Mouse (Mus musculus) ovary, adult 18-20 months (tissue): ENCODE data around the gene Apoo.
"Not testable (repeated sequence)": the region's sequence is repeated elsewhere in the genome, so short reads cannot be mapped to it uniquely, and the experiment has no call there.

Source experiments
- DNase-seq: peaks from one replicate; pipeline ENCODE4 v3.0.0; 2022; ENCODE audit warnings: low spot score, mixed read lengths

The Apoo gene

GRCm38 (mm10) chrX:94366670-94367241, at the start of gene Apoo, which contains the start of gene Fam90a1b:
Gene Apoo, plus strand, starts transcription at chrX:94367117.
Gene Fam90a1b, minus strand, starts transcription at chrX:94366777.
- peak; percentile 97 for DNase-seq

- DNase-seq, result no peak
These were observed 45.6 kb upstream of the Apoo start for GRCm38 (mm10) chrX:94321036-94321902.

- not testable (repeated sequence) for DNase-seq
These were observed 23.3 kb upstream of the Apoo start for GRCm38 (mm10) chrX:94343638-94344037.

GRCm38 (mm10) chrX:94365381-94365925, 1.5 kb upstream of the Apoo start:
- no peak for DNase-seq

- no peak for DNase-seq
These were observed 888 bp upstream of the Apoo start for GRCm38 (mm10) chrX:94366029-94366428.

GRCm38 (mm10) chrX:94367248-94367647, 331 bp downstream of the Apoo start:
- no peak for DNase-seq

GRCm38 (mm10) chrX:94378734-94379133, 11.8 kb downstream of the Apoo start:
- DNase-seq, result no peak

GRCm38 (mm10) chrX:94408975-94409374, 42.1 kb downstream of the Apoo start:
- DNase-seq, result no peak

- no peak for DNase-seq
These were observed 53.3 kb downstream of the Apoo start for GRCm38 (mm10) chrX:94420210-94420609.

- no peak for DNase-seq
These were observed 64.8 kb downstream of the Apoo start for GRCm38 (mm10) chrX:94431548-94432375.

GRCm38 (mm10) chrX:94445427-94445826, 78.5 kb downstream of the Apoo start:
- DNase-seq, result not testable (repeated sequence)

GRCm38 (mm10) chrX:94446021-94446420, 79.1 kb downstream of the Apoo start:
- DNase-seq, result not testable (repeated sequence)

GRCm38 (mm10) chrX:94450047-94450881, 83.3 kb downstream of the Apoo start:
- DNase-seq, result not testable (repeated sequence)

- DNase-seq, result no peak
These were observed 92.4 kb downstream of the Apoo start for GRCm38 (mm10) chrX:94459346-94459745.

GRCm38 (mm10) chrX:94461513-94461912, 94.6 kb downstream of the Apoo start:
- DNase-seq, result not testable (repeated sequence)

GRCm38 (mm10) chrX:94462604-94463429, 95.9 kb downstream of the Apoo start:
- not testable (repeated sequence) for DNase-seq
